Mouse (Mus musculus): ENCODE data around the gene Hif3a. TPM values are rescaled to one million over a fixed set of nuclear protein-coding genes. Genes with fewer than 3 reads are reported as not detected.

The Hif3a gene
- polyA plus RNA-seq, 1 experiment from 2014 or later, result 7.9 TPM

- no peaks in the 10 kb centered on the region for H3K36me3 ChIP-seq
- no peak overlapping the region for H3K4me2 ChIP-seq (replicated peaks)
- no peak for ATAC-seq (ENCODE audit: low FRiP score)
- H3K4me3 ChIP-seq, result no peak overlapping the region
- H3K9ac ChIP-seq, result no peak overlapping the region
- H3K27ac ChIP-seq, result no peak overlapping the region
- peaks cover 25% of the 10 kb centered on the region for H3K27me3 ChIP-seq
- WGBS, result 15% methylated on average over 2 of the region's 2 CpGs
- peaks cover 11% of the 10 kb centered on the region for H3K4me1 ChIP-seq
- no peaks in the 10 kb centered on the region for H3K9me3 ChIP-seq (replicated peaks)
Observed at GRCm38 (mm10) chr7:17066412-17066811, 4.2 kb upstream of the Hif3a start.

GRCm38 (mm10) chr7:17065620-17066019, 3.4 kb upstream of the Hif3a start:
- no peak for ATAC-seq (ENCODE audit: low FRiP score)
- no peak overlapping the region for H3K4me3 ChIP-seq
- H3K27ac ChIP-seq, result no peak overlapping the region
- peaks cover 33% of the 10 kb centered on the region for H3K27me3 ChIP-seq
- H3K9ac ChIP-seq, result no peak overlapping the region
- WGBS, result 94% methylated on average over 8 of the region's 9 CpGs
- H3K4me2 ChIP-seq (replicated peaks), result no peak overlapping the region
- no peaks in the 10 kb centered on the region for H3K9me3 ChIP-seq (replicated peaks)
- H3K4me1 ChIP-seq, result peaks cover 18% of the 10 kb centered on the region
- H3K36me3 ChIP-seq, result no peaks in the 10 kb centered on the region

- Histone ChIP-seq H3K36me3 (no peaks in the 10 kb centered on the region), H3K9me3 (replicated peaks) (no peaks in the 10 kb centered on the region), H3K4me1 (peaks cover 46% of the 10 kb centered on the region), H3K4me2 (replicated peaks) (peak overlapping the region; percentile 62), H3K27me3 (peaks cover 37% of the 10 kb centered on the region), H3K9ac (peak overlapping the region; percentile 62), H3K4me3 (peak overlapping the region; percentile 40), H3K27ac (0 out of 2 replicates have a peak overlapping the region, but pooled peaks have one; percentile 4)
- peak; percentile 21 for ATAC-seq (ENCODE audit: low FRiP score)
- WGBS, result 22% methylated on average over 11 of the region's 11 CpGs
Observed at GRCm38 (mm10) chr7:17062845-17063244, 618 bp upstream of the Hif3a start.

GRCm38 (mm10) chr7:17060782-17061605, 1.2 kb downstream of the Hif3a start:
- Histone ChIP-seq H3K27me3 (peaks cover 44% of the 10 kb centered on the region), H3K4me2 (replicated peaks) (peak overlapping the region; percentile 62), H3K4me1 (peaks cover 57% of the 10 kb centered on the region), H3K36me3 (no peaks in the 10 kb centered on the region), H3K9ac (no peak overlapping the region), H3K27ac (no peak overlapping the region), H3K9me3 (replicated peaks) (no peaks in the 10 kb centered on the region), H3K4me3 (no peak overlapping the region)
- 83% methylated on average over 22 of the region's 22 CpGs for WGBS
- ATAC-seq (ENCODE audit: low FRiP score), result no peak

GRCm38 (mm10) chr7:17060031-17060781, 2.0 kb downstream of the Hif3a start:
- H3K4me2 ChIP-seq (replicated peaks), result peak overlapping the region; percentile 62; the same call in 1 of the 2 replicates
- H3K4me3 ChIP-seq, result no peak overlapping the region
- H3K4me1 ChIP-seq, result peaks cover 59% of the 10 kb centered on the region
- H3K9ac ChIP-seq, result no peak overlapping the region
- H3K9me3 ChIP-seq (replicated peaks), result no peaks in the 10 kb centered on the region
- peaks cover 50% of the 10 kb centered on the region for H3K27me3 ChIP-seq
- no peaks in the 10 kb centered on the region for H3K36me3 ChIP-seq
- peak; percentile 45 for ATAC-seq (ENCODE audit: low FRiP score)
- 37% methylated on average over 9 of the region's 9 CpGs for WGBS
- peak overlapping the region; percentile 55; the same call in 1 of the 2 replicates for H3K27ac ChIP-seq

GRCm38 (mm10) chr7:17059463-17059844, 2.8 kb downstream of the Hif3a start:
- H3K27ac ChIP-seq, result peak overlapping the region; percentile 55; the same call in 1 of the 2 replicates
- ATAC-seq (ENCODE audit: low FRiP score), result no peak

GRCm38 (mm10) chr7:17058816-17059462, 3.3 kb downstream of the Hif3a start:
- WGBS, result 62% methylated on average over 8 of the region's 8 CpGs
- H3K27ac ChIP-seq, result peak overlapping the region; percentile 84
- H3K4me1 ChIP-seq, result peaks cover 59% of the 10 kb centered on the region
- H3K4me2 ChIP-seq (replicated peaks), result no peak overlapping the region
- ATAC-seq (ENCODE audit: low FRiP score), result 0 out of 2 replicates have a peak, but pooled peaks have one; percentile 11
- H3K9ac ChIP-seq, result no peak overlapping the region
- H3K4me3 ChIP-seq, result no peak overlapping the region
- no peaks in the 10 kb centered on the region for H3K9me3 ChIP-seq (replicated peaks)
- peaks cover 50% of the 10 kb centered on the region for H3K27me3 ChIP-seq
- no peaks in the 10 kb centered on the region for H3K36me3 ChIP-seq

More at GRCm38 (mm10) chr7:17059463-17059844, 2.8 kb downstream of the Hif3a start:
- H3K4me3 ChIP-seq, result no peak overlapping the region
- H3K9ac ChIP-seq, result no peak overlapping the region
- H3K36me3 ChIP-seq, result no peaks in the 10 kb centered on the region
- H3K9me3 ChIP-seq (replicated peaks), result no peaks in the 10 kb centered on the region
- H3K27me3 ChIP-seq, result peaks cover 50% of the 10 kb centered on the region
- 86% methylated on average over 3 of the region's 3 CpGs for WGBS
- peak overlapping the region; percentile 62; the same call in 1 of the 2 replicates for H3K4me2 ChIP-seq (replicated peaks)
- H3K4me1 ChIP-seq, result peaks cover 59% of the 10 kb centered on the region

- H3K9me3 ChIP-seq (replicated peaks), result 0 out of 2 replicates have a peak, but pooled peaks cover 5% of the 10 kb centered on the region
- H3K27ac ChIP-seq, result peak overlapping the region; percentile 84
- H3K4me1 ChIP-seq, result peaks cover 59% of the 10 kb centered on the region
- H3K9ac ChIP-seq, result peak overlapping the region; percentile 39; the same call in 1 of the 2 replicates
- peak overlapping the region; percentile 29 for H3K4me2 ChIP-seq (replicated peaks)
- 4% methylated on average over 16 of the region's 16 CpGs for WGBS
- no peak overlapping the region for H3K4me3 ChIP-seq
- peak; percentile 44 for ATAC-seq (ENCODE audit: low FRiP score)
- peaks cover 44% of the 10 kb centered on the region for H3K27me3 ChIP-seq
- H3K36me3 ChIP-seq, result no peaks in the 10 kb centered on the region
Observed at GRCm38 (mm10) chr7:17058071-17058689, 4.0 kb downstream of the Hif3a start.

GRCm38 (mm10) chr7:17056601-17057523, 5.4 kb downstream of the Hif3a start:
- 35% methylated on average over 14 of the region's 14 CpGs for WGBS
- peak overlapping the region; percentile 40 for H3K4me3 ChIP-seq
- no peaks in the 10 kb centered on the region for H3K36me3 ChIP-seq
- H3K4me1 ChIP-seq, result peaks cover 50% of the 10 kb centered on the region
- 0 out of 2 replicates have a peak, but pooled peaks cover 5% of the 10 kb centered on the region for H3K9me3 ChIP-seq (replicated peaks)
- H3K27me3 ChIP-seq, result peaks cover 31% of the 10 kb centered on the region
- H3K4me2 ChIP-seq (replicated peaks), result peak overlapping the region; percentile 61
- no peak for ATAC-seq (ENCODE audit: low FRiP score)
- peak overlapping the region; percentile 55 for H3K9ac ChIP-seq
- H3K27ac ChIP-seq, result peak overlapping the region; percentile 70

- peak; percentile 65 for ATAC-seq (ENCODE audit: low FRiP score)
- H3K4me1 ChIP-seq, result peaks cover 45% of the 10 kb centered on the region
- 0 out of 2 replicates have a peak, but pooled peaks cover 5% of the 10 kb centered on the region for H3K9me3 ChIP-seq (replicated peaks)
- under 1% methylated on average over 42 of the region's 42 CpGs for WGBS
- no peaks in the 10 kb centered on the region for H3K36me3 ChIP-seq
- H3K27me3 ChIP-seq, result peaks cover 24% of the 10 kb centered on the region
- peak overlapping the region; percentile 61 for H3K4me2 ChIP-seq (replicated peaks)
- H3K9ac ChIP-seq, result peak overlapping the region; percentile 55
- H3K27ac ChIP-seq, result peak overlapping the region; percentile 70
- peak overlapping the region; percentile 40 for H3K4me3 ChIP-seq
Observed at GRCm38 (mm10) chr7:17056081-17056581, 6.1 kb downstream of the Hif3a start.

Data from hindbrain, embryonic 12.5 days (tissue).